Mouse (Mus musculus): ENCODE measurements around the gene Pdgfb.

The Pdgfb gene

GRCm38 (mm10) chr15:80014321-80015210 lies at the start of gene Pdgfb:
Gene Pdgfb, minus strand, starts transcription at chr15:80014977.
- DNase-seq (ENCODE audit: low read depth, low spot score) = no peak

- DNase-seq (ENCODE audit: low read depth, low spot score) = no peak
Measured at GRCm38 (mm10) chr15:80062821-80063220, 48.0 kb upstream of the Pdgfb start.

- no peak for DNase-seq (ENCODE audit: low read depth, low spot score)
Measured at GRCm38 (mm10) chr15:80062339-80062738, 47.6 kb upstream of the Pdgfb start.

- DNase-seq (ENCODE audit: low read depth, low spot score) = no peak
Measured at GRCm38 (mm10) chr15:80061071-80061550, 46.3 kb upstream of the Pdgfb start.

- no peak for DNase-seq (ENCODE audit: low read depth, low spot score)
Measured at GRCm38 (mm10) chr15:80060356-80061070, 45.7 kb upstream of the Pdgfb start.

GRCm38 (mm10) chr15:80059606-80060005 lies 44.8 kb upstream of the Pdgfb start:
- no peak for DNase-seq (ENCODE audit: low read depth, low spot score)

GRCm38 (mm10) chr15:80058151-80058550 lies 43.4 kb upstream of the Pdgfb start:
- no peak for DNase-seq (ENCODE audit: low read depth, low spot score)

GRCm38 (mm10) chr15:80054034-80054710 lies 39.4 kb upstream of the Pdgfb start:
- DNase-seq (ENCODE audit: low read depth, low spot score) = no peak

- DNase-seq (ENCODE audit: low read depth, low spot score) = no peak
Measured at GRCm38 (mm10) chr15:80053381-80054033, 38.7 kb upstream of the Pdgfb start.

- no peak for DNase-seq (ENCODE audit: low read depth, low spot score)
Measured at GRCm38 (mm10) chr15:80051782-80052181, 37.0 kb upstream of the Pdgfb start.

- DNase-seq (ENCODE audit: low read depth, low spot score) = no peak
Measured at GRCm38 (mm10) chr15:80051092-80051761, 36.5 kb upstream of the Pdgfb start.

- DNase-seq (ENCODE audit: low read depth, low spot score) = no peak
Measured at GRCm38 (mm10) chr15:80050093-80050492, 35.3 kb upstream of the Pdgfb start.

GRCm38 (mm10) chr15:80047973-80048372 lies 33.2 kb upstream of the Pdgfb start:
- no peak for DNase-seq (ENCODE audit: low read depth, low spot score)

GRCm38 (mm10) chr15:80047242-80047641 lies 32.5 kb upstream of the Pdgfb start:
- no peak for DNase-seq (ENCODE audit: low read depth, low spot score)

- no peak for DNase-seq (ENCODE audit: low read depth, low spot score)
Measured at GRCm38 (mm10) chr15:80045749-80046148, 31.0 kb upstream of the Pdgfb start.

- DNase-seq (ENCODE audit: low read depth, low spot score) = no peak
Measured at GRCm38 (mm10) chr15:80044249-80044648, 29.5 kb upstream of the Pdgfb start.

- no peak for DNase-seq (ENCODE audit: low read depth, low spot score)
Measured at GRCm38 (mm10) chr15:80042152-80042551, 27.4 kb upstream of the Pdgfb start.

- DNase-seq (ENCODE audit: low read depth, low spot score) = no peak
Measured at GRCm38 (mm10) chr15:80038110-80038391, 23.3 kb upstream of the Pdgfb start.

GRCm38 (mm10) chr15:80037255-80038109 lies 22.7 kb upstream of the Pdgfb start:
- DNase-seq (ENCODE audit: low read depth, low spot score) = no peak

- DNase-seq (ENCODE audit: low read depth, low spot score) = no peak
Measured at GRCm38 (mm10) chr15:80035341-80035885, 20.6 kb upstream of the Pdgfb start.

All from c-Kit-negative CD71-positive TER-119-positive erythroid progenitor cells, embryonic 14.5 days (primary cell).